Mouse (Mus musculus) midbrain, embryonic 14.5 days (tissue): Measurements from ENCODE around the gene Slc22a2. TPM values are rescaled to one million over a fixed set of nuclear protein-coding genes. Genes with fewer than 3 reads are reported as not detected.
"Not testable (repeated sequence)": the region's sequence is repeated elsewhere in the genome, so short reads cannot be mapped to it uniquely, and the experiment has no call there.

Experiments
- ATAC-seq: fragments of 200-750 bp; cut with Nextera tagmentation; 2 replicates; pipeline ENCODE4 v1.8.0; 2017; ENCODE audit warnings: moderate number of reproducible peaks, moderate library complexity; ENCODE audit not compliant: low FRiP score, low TSS enrichment
- DNase-seq: peaks from one replicate; pipeline ENCODE4 v3.0.0-alpha.2; 2015
- H3K27ac ChIP-seq: fragments of 300-500 bp; sonication (generic); replicated peaks from 2 replicates; pipeline ENCODE4 v1.5.1; 2014; ENCODE audit warnings: mild to moderate bottlenecking, low read depth, low read length, moderate library complexity
- H3K27me3 ChIP-seq: fragments of 300-500 bp; sonication (generic); 2 replicates; pipeline ENCODE4 v1.6.1; 2014; ENCODE audit warnings: low read length, control low read depth, mixed read lengths; ENCODE audit not compliant: control insufficient read depth, insufficient read depth
- H3K36me3 ChIP-seq: fragments of 300-500 bp; sonication (generic); 2 replicates; pipeline ENCODE4 v1.6.1; 2014; ENCODE audit warnings: low read length, control low read depth; ENCODE audit not compliant: control insufficient read depth, insufficient read depth
- H3K4me1 ChIP-seq: fragments of 300-500 bp; sonication (generic); 2 replicates; pipeline ENCODE4 v1.6.1; 2014; ENCODE audit warnings: mild to moderate bottlenecking, antibody characterized with exemption, low read length, control low read depth; ENCODE audit not compliant: control insufficient read depth, insufficient read depth
- H3K4me2 ChIP-seq: fragments of 300-500 bp; sonication (generic); 2 replicates; pipeline ENCODE4 v1.6.1; 2014; ENCODE audit warnings: mild to moderate bottlenecking, low read length, moderate library complexity
- H3K4me3 ChIP-seq: fragments of 300-500 bp; sonication (generic); replicated peaks from 2 replicates; pipeline ENCODE4 v1.5.1; 2014; ENCODE audit warnings: low read depth, low read length
- H3K9ac ChIP-seq: fragments of 300-500 bp; sonication (generic); replicated peaks from 2 replicates; pipeline ENCODE4 v1.6.1; 2014; ENCODE audit warnings: mild to moderate bottlenecking, low read length, moderate library complexity
- H3K9me3 ChIP-seq: fragments of 300-500 bp; sonication (generic); 2 replicates; pipeline ENCODE4 v1.6.1; 2016; ENCODE audit warnings: low read length, control low read depth, mixed read lengths; ENCODE audit not compliant: control insufficient read depth
- WGBS: fragments of 180-500 bp; shearing (Covaris S2); extraction: QIAGEN DNeasy Blood & Tissue Kit; methylation state at CpG from one replicate; pipeline ENCODE4 v1.1.7; 2014; 5-methylcytosine and 5-hydroxymethylcytosine counted together
- polyA plus RNA-seq: library from polyadenylated mRNA; unstranded; fragments of >200 nt; fragmentation: Nextera tagmentation; extraction: Ambion mirVana; gene quantifications from 2 replicates; pipeline ENCODE4 v1.2.1, GENCODE M21; 2014

Slc22a2 gene
- polyA plus RNA-seq, 1 experiment from 2014 or later = 1.2 TPM

DNA sequence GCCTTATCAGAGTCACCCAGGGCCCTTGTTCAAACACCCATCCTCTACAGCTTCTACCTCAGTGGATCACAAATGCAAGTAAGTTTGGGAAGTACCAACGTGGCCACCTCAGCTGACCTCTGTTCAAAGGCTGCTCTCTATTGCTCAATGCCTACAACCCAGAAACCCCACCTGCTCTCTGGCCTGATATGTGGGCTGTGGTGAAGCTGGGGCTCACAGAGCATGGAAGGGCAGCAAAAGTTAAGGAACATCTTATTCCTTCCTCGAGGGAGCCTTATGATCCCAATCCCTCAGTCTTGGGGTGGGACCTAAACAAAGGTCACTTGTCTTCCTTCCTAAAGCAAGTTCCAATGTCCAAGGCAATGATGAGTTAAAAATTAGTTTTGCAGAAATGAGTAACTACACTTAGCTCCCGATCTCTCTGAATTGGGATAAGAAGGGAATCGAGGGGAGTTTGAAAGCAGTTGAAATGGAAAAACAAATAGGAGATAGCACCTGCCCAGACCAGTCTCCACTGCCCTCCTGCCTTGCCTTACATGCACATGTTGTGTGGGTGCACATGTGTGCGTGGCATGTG lies 87.2 kb downstream of the Slc22a2 start:
- Histone ChIP-seq H3K4me2 (no peak overlapping the region), H3K9ac (no peak overlapping the region), H3K4me3 (no peak overlapping the region), H3K27ac (no peak overlapping the region), H3K9me3 (no peaks in the 10 kb centered on the region), H3K4me1 (no peaks in the 10 kb centered on the region), H3K27me3 (no peaks in the 10 kb centered on the region), H3K36me3 (no peaks in the 10 kb centered on the region)
- DNase-seq (no peak), ATAC-seq (no peak)
- WGBS = 87% methylated on average over 5 of the region's 5 CpGs

DNA sequence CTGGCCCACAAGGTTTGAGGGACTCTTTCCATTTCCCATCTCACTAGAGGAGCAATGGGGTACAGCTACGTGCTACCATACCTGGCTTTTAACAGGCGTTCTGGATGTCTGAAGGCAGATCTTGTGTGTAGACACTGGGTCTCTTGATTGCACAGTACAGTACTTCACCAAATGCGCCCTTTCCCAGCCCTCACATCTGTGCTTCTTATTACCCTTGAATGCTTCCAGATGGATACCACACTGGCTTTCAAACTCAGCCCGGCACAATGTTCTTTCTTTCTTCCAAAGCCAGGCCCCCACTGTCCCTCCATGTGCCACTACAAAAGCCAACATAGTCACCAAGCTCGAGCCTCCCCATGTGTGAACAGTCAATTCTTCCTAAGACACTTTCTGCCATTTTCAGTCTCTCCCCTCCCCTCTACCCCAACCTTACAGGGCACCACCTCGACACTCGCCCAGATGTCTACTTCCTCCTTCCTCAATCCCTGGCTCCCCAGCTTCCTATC lies 88.4 kb downstream of the Slc22a2 start:
- Histone ChIP-seq H3K4me1 (no peaks in the 10 kb centered on the region), H3K36me3 (no peaks in the 10 kb centered on the region), H3K27ac (no peak overlapping the region), H3K4me3 (no peak overlapping the region), H3K4me2 (no peak overlapping the region), H3K9ac (no peak overlapping the region), H3K27me3 (no peaks in the 10 kb centered on the region), H3K9me3 (no peaks in the 10 kb centered on the region)
- DNase-seq (no peak), ATAC-seq (no peak)
- 85% methylated on average over 7 of the region's 7 CpGs for WGBS

- Histone ChIP-seq H3K9me3 (no peaks in the 10 kb centered on the region), H3K27ac (no peak overlapping the region), H3K4me2 (no peak overlapping the region), H3K27me3 (no peaks in the 10 kb centered on the region), H3K4me3 (no peak overlapping the region), H3K9ac (no peak overlapping the region), H3K4me1 (no peaks in the 10 kb centered on the region), H3K36me3 (no peaks in the 10 kb centered on the region)
- ATAC-seq = no peak
- 63% methylated on average over 3 of the region's 3 CpGs for WGBS
- no peak for DNase-seq
Observed at GRCm38 (mm10) chr17:12673871-12674270, 89.9 kb downstream of the Slc22a2 start.

- H3K4me3 ChIP-seq, H3K36me3 ChIP-seq, H3K4me2 ChIP-seq, H3K9ac ChIP-seq, DNase-seq, H3K9me3 ChIP-seq, H3K4me1 ChIP-seq, H3K27ac ChIP-seq, H3K27me3 ChIP-seq, ATAC-seq: not testable (repeated sequence)
- 95% methylated on average over 7 of the region's 7 CpGs for WGBS
Observed at GRCm38 (mm10) chr17:12674980-12675379, 91.0 kb downstream of the Slc22a2 start.

- Histone ChIP-seq H3K27ac (no peak within 1 kb of the TSS), H3K4me2 (no peak within 1 kb of the TSS), H3K4me3 (no peak within 1 kb of the TSS), H3K9ac (no peak within 1 kb of the TSS), H3K27me3 (no peaks in the 10 kb centered on the region), H3K4me1 (no peaks in the 10 kb centered on the region), H3K36me3 (no peaks in the 10 kb centered on the region), H3K9me3 (no peaks in the 10 kb centered on the region)
- DNase-seq (no peak), ATAC-seq (no peak)
- WGBS = 83% methylated on average over 7 of the region's 7 CpGs
Observed at GRCm38 (mm10) chr17:12675646-12676045, 91.7 kb downstream of the Slc22a2 start, which contains the start of gene Slc22a1. Slc22a1 (minus strand) TSS chr17:12675829.

DNA sequence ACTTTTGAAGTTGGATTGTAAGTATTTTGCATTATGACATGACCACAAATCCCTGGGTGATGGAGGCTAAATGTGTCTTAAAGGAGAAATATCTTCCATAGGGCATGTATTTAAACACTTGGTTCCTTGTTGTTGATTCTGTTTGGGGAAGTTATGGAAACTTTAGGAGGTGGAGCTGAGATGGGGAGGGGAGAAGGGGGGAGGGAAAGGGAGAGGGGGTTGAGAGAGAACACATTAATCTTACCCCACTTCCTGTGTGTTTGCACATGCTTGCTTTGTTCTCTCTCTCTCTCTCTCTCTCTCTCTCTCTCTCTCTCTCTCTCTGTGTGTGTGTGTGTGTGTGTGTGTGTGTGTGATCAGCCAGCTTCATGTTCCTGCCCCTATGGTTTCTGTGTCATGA lies 93.2 kb downstream of the Slc22a2 start:
- DNase-seq (no peak), ATAC-seq (no peak)
- H3K4me3 ChIP-seq = no peak overlapping the region
- no peak overlapping the region for H3K9ac ChIP-seq
- no peak overlapping the region for H3K4me2 ChIP-seq
- no peaks in the 10 kb centered on the region for H3K9me3 ChIP-seq
- H3K27ac ChIP-seq = no peak overlapping the region
- H3K4me1 ChIP-seq = no peaks in the 10 kb centered on the region
- H3K27me3 ChIP-seq = no peaks in the 10 kb centered on the region
- peaks cover 3% of the 10 kb centered on the region; the same call in 1 of the 2 replicates for H3K36me3 ChIP-seq

Other genes starting within 250 kb of the Slc22a2 start
- not detected in 2 replicates for gene Plg, start 205.5 kb upstream of the Slc22a2 start, polyA plus RNA-seq
- gene Slc22a3, start 76.4 kb upstream of the Slc22a2 start, polyA plus RNA-seq = 0.74 TPM in 2 replicates
- not detected in 2 replicates for gene Slc22a1, start 91.7 kb downstream of the Slc22a2 start, polyA plus RNA-seq
- gene Igf2r, start 185.5 kb downstream of the Slc22a2 start, polyA plus RNA-seq = 9.2 and 13.4 TPM in 2 replicates